Mouse (Mus musculus) ovary, adult 18-20 months (tissue): Measurements from ENCODE around the gene Ifnk.

Source experiments
- DNase-seq: peaks from one replicate; pipeline ENCODE4 v3.0.0; 2022; ENCODE audit warnings: low spot score, mixed read lengths

The Ifnk gene

DNA sequence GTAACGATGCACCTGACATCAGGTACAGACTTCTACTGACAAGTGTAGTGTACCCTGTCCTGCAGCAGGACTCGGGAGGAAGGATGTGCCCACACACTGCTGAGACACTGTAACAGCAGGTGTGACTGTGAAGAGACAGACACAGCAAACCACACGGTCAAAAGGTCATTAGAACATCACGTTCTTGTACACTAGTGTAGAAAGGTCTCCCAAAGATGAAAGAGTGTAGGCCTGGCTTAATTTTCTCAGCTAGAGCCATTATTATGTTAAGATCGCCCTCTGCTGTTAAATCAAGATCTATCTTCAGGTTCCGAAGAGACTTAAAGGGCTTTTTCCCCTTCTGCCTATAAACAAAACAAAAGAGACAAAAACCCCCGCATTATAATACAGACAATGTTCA lies 40.9 kb downstream of the Ifnk start:
- DNase-seq, result no peak

- no peak for DNase-seq
These were observed 49.8 kb downstream of the Ifnk start for GRCm38 (mm10) chr4:35201700-35202099.
